Mouse (Mus musculus): Measurements from ENCODE around the gene Dmrt3.

DNA sequence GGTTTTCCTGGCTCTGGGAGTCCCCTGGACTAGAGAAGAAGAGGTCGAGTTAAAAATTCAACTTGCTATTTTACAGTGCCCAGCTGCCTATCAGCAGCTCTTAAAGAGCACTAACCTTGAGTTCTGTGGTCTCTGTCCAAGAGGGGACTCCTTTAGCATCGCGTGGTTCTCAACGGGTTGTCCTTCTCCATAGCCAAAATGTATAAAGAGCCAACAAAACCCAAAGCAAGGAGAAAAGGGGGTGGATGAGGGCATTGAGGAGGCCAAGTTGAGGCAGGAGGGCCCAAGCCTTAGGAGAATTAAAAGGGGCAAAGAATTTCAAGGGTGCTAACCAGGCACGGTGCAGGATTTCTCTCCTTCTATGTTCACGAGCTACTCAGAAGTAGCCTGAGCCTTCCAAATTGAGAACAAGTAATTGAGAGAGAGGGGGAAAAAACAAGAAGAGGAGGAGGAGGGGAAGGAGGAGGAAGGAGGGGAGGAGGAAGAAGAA, 2.8 kb downstream of the Dmrt3 start:
- TF ChIP-seq CTCF (IDR thresholded peaks at IDR 0.05; ENCODE audit: borderline replicate concordance, insufficient read depth, low read length) (no peak), POLR2A (IDR thresholded peaks at IDR 0.05; ENCODE audit: low read depth, low read length) (no peak)
